Mouse (Mus musculus): Measurements from ENCODE around the gene Zfp260.
"Not testable (repeated sequence)": the region's sequence is repeated elsewhere in the genome, so short reads cannot be mapped to it uniquely, and the experiment has no call there.

The Zfp260 gene

DNA sequence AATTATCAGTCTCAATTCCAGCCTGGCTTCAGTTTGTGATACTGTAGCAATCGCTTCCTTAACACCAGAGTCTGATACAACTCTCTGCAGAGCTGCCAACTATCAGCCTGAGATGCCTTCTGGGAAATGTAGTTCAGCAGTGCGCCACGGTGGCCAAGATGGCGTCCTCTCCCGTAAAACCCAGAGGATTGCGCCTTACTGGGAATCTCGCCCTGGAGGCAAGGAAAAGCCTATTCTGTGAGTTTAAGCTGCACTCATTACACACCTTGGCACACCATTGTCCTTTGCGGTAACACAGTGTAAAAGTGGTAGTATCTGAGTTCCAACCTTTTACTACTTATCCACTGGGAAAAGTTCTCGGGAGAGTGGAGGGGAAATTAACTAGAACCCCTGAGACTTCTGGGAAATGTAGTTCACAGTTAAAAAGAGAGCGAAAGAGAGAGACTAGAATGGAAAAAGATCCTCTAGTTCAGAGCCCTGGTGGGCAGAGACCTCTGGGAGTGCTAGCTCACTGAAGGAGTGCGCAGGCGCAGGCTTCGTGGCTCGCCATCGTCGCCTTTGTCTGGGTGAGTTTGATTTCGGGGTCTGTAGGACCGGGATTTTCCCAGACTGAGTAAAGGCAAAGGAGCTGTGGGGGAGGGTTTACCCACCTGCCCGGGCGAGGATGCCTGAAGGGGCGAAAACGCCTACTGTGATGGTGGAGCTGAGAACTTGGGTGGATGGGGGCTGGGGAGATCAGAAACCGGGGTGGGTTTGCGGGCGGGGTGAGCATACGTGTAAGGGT is at the start of gene Zfp260:
Zfp260 (plus strand) TSS at position 132 of the 784 bp plus-strand sequence.
- DNase-seq = peak; percentile 90 to 91

DNA sequence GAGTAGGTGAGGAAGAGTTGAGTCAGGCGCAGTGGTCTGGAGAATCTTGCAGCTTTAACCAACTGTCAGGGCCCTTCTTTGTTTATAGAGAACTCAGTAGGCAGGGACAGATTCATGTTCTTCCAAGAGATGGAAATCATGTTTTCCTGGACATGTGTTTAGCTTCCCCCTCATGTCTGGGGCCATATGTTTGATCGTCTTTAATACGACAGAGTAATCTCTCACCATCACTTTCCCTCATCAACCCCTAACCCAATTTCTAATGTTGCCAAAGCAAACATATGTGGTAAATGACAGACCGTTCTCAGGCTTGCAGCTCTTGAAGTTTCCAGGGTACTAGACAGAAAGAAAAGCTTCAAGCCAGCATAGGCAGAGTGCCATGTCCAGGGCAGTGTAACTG is 46.5 kb upstream of the Zfp260 start:
- no peak for DNase-seq

DNA sequence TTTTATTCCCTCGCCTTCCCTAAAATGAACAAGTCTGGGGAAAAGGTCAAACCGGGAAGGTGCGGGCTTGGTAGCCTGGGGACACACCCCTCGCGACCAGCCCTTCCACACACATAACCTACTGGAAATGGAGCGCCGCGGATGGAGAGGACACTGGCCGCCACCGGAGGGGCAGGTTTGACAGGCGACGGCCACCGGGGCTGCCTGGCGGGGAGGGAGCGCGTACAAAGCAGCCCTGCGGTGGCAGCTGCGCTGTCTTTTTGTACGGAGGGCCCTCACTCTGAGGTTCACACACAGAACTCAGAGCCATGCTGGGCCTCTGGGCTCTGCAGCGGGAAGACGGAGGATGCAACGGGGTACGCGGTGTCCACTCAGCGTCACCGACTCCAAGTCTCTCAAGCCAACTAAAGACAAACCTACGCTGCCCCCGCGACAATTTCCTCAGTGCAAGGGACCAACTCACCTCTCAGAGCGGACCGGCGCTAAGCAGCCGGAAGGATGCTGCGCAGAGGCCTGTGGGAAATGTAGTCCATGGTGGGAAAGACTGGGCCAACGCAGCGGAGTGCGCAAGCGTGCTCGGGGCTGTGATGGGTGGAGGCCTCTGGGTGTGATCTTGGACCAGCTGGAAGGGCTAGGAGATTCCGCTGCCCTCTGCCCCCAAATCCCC is 43.6 kb upstream of the Zfp260 start, which contains the start of gene Zfp14:
Zfp14 (minus strand) TSS at position 499 of the 667 bp plus-strand sequence.
- peak; percentile 90 to 91 for DNase-seq

DNA sequence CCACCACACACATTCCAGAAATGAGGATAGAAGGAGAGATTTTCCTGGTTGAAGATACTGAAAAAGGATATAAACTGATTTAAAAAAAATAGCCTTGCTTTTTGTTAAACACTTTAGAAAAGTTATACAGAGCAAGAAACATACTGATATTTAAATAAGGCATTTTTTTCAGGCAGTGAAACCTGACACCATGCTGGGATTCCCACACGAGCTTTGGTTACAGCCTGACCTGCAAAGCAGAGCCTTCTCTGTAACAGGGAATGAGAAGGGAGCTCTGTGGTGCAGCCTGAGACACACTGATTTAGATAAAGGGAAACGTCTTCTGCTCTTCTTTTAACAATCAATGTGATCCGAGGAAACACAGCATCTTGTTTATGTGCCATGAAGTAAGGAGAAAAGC is 41.0 kb upstream of the Zfp260 start:
- DNase-seq = no peak

DNA sequence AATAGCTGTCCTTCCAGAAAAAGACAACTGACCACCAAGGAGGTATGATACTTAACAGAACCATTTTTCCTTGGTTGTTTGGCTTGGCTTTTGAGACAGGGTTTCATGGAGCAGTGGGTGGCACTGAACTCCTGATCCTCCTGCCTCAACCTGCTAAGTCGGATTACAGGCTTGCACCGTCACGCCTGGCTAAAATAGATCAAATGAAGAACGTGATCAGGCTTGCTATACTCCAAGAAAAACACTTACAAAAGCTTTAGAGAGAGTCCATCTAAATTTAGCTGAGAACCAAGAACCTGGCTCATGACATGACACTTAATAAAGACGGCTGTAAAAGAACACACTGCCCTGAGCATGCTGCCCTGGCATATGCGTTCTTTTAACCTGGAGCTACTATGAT is 34.2 kb upstream of the Zfp260 start:
- DNase-seq = no peak

DNA sequence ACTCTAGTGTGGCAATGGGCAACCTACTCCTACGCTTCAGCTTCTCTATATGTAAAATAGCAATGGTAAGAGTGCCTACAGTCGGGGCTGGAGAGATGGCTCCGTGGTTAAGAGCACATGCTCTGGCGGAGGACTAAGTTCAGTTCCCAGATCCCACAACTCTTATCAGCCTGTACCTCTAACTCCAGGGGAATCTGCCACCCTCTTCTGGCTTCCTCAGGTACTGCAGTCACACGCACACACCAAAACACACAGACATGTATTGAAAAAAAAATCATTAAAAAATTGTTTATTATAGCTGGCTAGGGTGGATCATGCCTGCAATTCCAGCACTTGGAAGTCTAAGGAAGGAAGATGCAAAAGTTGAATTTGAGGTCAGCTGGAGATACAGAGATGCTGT is 32.1 kb upstream of the Zfp260 start:
- peak; percentile 26 to 34 for DNase-seq

DNA sequence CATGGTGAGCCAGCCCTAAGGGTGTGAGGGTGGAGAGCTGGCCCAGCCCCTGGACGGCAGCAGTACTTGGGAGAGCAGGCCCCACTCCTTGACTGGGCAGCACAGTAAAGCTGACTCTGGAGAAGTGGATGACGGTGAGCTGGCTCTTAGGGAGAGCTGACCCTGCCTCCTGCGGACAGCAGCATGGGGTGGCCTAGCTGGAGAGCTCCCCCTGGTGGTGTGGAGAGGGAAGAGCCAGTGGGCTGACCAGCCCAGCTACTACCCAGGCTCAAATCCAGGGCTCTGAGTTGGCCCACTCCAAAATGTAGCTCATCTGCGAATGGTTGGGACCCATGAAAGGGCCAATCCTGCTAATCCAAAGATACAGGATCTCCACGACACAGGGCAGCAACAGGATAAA is 30.0 kb upstream of the Zfp260 start:
- no peak for DNase-seq

DNA sequence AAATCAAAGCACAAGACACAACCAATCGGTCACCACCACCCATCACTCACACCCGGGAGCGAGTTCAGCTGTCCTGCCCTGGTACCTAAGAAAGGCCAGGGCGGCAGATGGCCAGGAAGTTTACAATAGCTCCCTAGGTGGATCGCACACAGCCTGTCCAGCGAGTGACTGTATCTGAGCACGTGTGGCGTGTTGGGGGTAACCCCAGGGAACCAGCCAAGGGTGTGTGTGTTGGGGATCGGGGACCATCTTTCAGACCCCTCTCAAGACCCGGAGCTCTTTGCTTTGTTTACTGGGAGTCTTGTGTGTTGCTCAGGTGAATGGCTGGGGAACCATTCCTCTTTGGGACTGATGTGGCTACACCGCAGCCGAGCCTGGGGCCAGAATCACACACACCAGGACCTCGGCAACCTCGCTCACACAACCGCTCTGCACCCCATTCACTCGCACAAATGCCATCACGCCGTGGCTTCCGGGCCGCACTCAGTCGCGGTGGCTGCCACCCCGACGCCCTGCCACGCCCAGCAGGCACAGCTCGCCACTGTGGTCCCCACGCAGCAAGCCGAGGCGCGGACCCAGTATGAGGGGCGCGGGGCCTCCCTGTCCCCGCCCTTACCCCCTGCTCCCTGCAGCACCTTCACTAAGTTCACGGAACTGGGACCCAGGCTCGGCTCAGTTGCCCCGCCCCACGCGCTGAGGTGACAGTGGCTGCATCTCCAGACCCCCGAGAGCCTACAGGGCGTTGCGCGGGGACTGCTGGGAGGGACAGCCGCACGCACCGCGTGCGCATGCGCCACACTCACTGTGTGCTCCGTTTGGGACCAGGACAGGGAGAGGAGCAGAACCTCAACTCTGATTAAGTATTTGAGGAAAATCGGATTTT is 22.2 kb upstream of the Zfp260 start, which contains the start of gene Zfp82:
Zfp82 (minus strand) TSS at position 755 of the 883 bp plus-strand sequence.
- peak; percentile 89 to 92 for DNase-seq

DNA sequence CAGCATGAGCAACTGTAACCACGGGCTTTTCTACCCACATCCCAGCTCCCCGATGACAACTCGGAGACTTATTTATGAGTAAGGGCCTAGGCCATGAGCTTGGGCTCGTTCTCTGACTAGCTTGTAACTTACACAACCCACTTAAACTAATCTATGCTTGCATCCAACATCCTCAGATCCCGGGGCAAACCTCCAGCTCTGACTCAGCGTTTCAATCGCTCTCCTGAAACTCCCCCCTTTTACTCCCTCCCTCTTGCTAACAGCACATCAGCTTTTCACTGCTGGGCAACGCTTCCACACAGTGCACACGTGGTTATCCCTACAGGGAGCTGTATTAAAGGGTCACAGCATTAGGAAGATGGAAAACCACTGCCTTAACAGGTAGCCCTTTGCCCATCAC is 8.1 kb upstream of the Zfp260 start:
- no peak for DNase-seq

DNA sequence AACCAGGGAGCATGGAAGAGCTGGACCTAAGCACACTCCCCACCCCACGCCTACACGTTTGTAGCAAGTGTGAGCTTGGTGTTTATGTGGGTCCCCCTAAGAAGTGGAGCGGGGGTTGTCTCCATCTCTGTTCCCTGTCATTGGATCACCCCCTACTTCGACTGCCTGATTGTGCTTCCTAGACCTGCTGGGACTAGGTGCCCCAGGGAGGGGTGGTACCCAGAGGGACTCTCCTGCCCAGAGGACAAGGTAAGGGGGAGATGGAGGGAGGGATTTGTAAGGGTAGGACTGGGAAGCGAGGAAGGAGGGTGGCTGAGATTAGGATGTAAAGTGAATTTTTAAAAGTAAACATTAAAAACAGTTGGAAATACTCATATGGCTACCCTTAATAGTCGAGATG is 5.2 kb upstream of the Zfp260 start:
- DNase-seq = peak in 1 of 2 experiments; percentile 25

DNA sequence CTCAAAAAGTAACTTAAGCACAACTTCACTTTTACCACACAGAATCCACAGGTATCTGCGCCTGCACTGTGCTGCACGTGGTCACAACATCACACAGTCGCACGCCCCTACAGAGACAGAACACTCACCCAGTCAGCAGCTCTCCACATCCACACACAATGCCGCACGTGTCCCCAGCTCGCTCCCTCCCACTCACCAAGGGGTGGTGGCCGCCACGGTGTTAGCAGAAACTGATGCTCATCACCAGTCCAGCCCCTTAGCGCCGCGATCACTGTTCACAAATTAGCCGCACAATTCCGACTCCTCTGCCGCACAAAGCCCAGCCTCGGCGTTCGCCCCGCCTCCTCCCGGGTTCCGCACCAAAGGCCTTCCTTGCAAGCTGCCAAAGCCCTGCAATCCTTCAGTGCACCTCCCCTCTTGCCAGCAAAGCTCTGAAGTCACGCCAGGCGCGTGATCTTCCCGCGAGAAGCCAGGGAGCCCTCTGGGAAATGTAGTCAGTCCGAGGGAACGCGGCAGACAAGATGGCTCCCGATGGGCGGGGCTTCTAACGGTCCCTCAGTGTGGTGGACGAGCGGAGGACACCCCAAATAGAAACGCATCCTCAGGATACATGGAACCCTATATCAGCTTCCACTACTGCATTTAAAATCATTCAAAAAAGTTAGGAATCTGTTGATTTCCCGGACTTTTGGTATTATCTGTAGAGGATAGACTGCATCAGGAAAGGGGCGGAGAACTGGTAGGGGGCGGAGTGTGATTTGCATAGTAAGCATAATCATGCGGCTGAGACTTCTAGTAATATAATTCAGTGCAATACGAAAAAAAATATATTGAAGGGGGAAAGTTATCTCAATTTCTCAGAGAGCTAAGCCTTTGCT is 4.2 kb upstream of the Zfp260 start, which contains the start of the genes Gm26920 and Zfp566:
Gm26920 (minus strand) TSS at position 319 of the 878 bp plus-strand sequence.
Zfp566 (minus strand) TSS at position 436 of the 878 bp plus-strand sequence.
- DNase-seq = peak; percentile 92 to 97

DNA sequence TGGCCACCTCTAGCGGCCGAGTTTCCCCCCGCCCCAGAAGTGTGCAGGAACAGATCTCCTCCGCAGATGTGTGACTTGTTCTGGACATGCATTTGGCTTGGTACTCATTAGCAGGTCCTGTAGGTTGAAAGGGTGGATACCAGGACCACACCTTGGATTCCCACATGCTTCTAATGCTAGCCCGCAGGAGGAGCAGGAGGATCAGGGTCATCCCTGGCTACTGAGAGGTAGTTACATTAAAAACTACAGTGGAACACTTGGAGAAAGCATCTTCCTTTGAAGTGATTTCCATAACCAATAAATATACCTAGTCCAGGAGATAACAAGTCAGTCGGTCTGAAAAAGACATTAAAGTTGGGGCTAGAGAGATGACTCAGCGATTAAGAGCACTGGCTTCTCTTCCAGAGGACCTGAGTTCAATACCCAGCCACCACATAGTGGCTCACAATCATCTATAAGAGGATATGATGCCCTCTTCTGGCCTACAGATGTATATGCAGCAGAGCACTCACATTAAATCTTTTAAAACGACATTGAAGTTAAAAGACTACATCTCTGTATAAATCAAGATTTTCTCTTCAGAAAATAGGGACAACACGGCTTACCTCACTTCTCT is 3.5 kb upstream of the Zfp260 start:
- DNase-seq = no peak

DNA sequence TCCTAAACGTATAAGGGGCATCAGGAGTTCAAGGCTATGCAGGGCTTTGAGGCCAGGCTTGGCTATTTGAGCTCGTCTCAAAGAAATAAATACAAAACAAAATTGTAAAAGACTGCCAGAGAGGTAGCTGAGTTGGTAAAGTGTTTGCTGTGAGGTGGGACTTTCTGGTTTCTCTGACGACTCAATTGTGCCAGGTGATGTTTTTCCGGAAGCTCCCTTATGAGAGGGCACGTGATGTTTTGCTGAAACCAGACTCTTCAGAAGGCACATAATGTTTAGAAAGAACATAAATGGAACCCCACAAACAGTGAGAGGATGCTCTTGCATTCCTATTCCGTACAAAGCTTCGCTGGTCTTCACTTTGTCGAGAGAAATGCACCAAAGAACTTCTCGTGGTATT is 1.9 kb upstream of the Zfp260 start:
- no peak for DNase-seq

DNA sequence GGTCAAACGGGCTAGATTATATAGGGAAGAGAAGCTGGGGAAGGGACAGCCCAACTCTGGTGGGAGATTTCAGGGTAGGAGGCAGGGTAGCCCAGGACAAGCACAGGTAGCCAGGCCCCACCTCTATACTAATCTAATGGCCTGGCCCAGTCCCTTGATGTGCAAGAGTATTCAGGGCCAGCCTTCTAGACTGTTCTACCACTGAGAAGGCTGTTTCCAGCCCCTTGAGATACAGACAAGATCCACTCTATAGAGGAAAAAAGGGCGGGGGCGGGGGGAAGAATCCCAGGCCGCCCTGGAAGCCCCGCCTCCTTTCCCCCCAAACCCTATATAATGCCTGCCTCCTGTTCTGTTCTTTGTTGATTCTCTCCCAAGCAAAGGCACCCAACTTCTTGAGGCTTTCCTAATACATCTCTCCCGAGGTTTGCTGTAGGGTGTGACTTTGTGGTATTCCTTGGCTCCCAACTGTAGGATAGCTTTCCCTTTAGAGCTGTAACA is 610 bp upstream of the Zfp260 start:
- no peak for DNase-seq

DNA sequence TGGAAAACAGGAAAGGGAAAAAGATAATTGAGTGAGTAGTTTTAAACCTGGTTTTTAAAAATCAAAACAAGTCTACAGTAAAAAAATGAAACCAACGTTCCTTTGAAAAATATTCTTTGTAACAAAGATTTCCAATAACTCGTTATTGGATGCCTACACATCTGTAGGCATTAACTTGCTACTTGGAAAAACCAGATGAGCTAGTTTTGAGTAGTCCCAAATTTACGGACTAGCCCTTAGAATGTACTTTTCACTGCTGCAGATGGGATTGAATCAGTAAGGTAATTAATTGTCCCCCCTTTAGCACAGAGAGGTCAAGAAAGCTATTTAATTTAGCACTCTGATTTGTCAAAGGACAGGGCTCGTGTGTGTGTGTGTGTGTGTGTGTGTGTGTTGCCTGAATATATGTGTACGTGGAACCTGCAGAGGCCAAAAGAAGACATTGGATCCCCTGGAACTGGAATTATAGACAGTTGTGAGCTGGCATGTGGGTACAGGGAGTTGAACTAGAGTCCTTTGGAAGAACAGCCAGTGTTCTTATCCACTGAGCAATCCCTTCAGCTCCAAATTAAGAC is 1.1 kb downstream of the Zfp260 start:
- DNase-seq = no peak

DNA sequence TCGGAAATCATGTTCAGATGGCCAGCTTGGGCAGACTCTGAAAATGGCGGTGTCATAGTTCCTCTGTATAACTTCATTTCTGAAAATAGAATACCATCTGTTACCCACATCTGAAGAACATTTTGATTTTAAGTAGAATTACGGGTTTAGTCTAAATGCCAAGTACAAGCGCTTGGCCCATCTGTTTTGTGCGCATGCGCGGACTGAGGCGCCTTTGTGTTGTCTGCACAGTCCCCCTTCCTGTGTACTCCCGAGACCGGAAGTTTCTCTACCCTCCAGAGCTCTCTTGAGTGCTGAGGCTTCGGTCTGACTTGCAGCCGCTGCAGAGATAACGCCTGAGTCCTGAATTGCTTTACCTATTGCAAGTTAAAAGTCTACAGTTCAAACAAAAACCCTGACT is 4.7 kb downstream of the Zfp260 start:
- peak; percentile 69 to 84 for DNase-seq

DNA sequence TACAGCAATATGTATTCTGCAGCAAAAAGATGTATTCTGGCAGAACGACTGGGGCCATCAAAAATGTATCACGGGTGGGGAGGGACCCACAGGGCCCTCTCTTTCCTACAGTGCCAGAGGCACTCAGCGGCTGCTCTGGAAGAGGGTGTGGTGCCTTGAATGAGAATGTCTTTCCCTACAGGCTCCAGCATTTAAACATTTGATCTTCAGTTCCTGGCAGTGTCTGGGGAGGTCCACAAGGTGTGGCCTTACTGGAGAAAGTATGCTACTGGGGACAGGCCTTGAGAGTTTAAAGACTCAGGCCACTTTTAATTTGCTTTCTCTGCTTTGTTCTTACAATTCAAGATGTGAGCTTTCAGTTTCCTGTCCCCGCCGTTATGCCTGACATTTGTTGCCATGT is 21.5 kb downstream of the Zfp260 start:
- no peak for DNase-seq

DNA sequence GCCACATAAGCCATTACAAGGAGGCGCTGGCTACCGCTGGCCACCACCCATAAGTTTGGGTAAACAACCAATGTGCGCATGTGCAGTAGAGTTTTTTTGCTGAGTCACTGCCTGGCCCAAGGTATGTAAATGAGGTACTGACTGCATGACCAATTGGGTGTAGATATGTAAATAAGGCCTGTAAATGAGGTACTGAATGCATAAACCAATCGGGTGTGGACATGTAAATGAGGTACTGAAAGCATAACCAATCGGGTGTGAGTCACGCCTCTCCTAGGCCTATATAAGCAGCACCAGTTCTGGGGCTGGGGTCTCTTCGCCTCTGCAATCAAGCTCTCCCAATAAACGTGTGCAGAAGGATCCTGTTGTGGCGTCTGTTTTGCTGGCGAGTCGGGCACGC is 23.4 kb downstream of the Zfp260 start:
- DNase-seq = not testable (repeated sequence)

DNA sequence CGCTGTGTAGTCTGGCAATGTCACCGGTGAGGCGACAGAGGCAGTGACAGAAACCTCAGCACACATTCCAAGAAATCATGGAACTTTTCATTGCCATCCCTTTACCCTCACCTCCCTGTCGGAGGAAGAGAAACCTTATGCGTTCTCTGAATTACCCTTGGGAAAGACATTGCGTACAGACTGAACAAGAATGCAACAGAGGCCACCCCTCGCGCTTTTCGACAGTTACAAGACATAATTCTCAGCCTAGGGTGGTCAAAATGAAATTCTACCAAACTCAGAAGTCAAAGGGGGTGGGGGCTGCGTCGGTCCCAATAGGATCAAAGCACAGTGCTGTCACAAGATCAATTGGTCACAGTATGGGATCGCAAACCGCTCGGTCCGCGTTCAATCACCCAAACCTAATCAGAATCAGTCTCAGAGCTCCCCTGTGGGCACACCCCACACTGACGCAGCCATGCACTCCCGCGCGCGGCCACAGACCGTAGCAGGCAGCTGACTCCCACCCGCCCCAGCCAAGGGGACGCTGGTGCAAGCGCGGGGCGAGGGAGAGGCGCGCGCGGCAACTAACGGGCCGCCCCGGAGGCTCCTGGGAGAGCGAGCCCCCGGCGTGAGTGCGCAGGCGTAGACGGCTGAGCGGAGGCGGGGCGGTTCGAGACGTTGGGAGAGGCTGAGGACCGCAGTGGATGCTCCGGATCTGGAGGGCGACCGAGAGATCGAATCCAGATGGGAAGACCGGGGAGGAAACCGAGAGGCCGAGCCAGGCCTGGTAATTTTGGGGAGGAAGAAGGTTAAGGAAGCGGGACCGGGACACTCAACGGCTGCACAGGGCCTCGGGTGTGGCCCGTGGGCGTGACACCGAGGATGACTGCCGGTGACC is 27.0 kb downstream of the Zfp260 start, which contains the start of gene Zfp382:
Zfp382 (plus strand) TSS at position 635 of the 880 bp plus-strand sequence.
- DNase-seq = peak; percentile 91 to 92

DNA sequence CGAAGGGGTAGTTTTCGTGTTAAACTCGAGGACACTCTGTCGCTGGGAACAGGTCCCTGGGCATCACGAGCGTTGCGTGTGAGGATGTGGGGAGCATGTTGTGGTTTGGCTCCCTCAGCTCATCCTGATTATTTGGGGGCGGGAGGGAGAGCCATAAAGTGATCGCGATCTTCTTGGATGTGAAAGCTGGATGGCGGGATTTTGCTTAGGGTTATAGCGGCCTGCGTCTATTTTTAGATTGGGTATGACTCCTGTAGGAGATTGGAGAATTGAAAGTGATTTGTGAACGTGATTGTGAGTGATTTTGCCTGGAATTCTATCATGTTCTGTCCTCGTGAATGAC is 27.6 kb downstream of the Zfp260 start:
- no peak for DNase-seq
